Mouse (Mus musculus) hindbrain, embryonic 12.5 days (tissue): ENCODE results near the gene Dmtf1. TPM values are rescaled to one million over a fixed set of nuclear protein-coding genes. Genes with fewer than 3 reads are reported as not detected.
"Not testable (repeated sequence)": the region's sequence is repeated elsewhere in the genome, so short reads cannot be mapped to it uniquely, and the experiment has no call there.

Experiments
- ATAC-seq: fragments of 200-750 bp; cut with Nextera tagmentation; 2 replicates; pipeline ENCODE4 v1.8.0; 2017; ENCODE audit warnings: moderate TSS enrichment; ENCODE audit not compliant: low FRiP score
- H3K27ac ChIP-seq: fragments of 300-500 bp; sonication (generic); 2 replicates; pipeline ENCODE4 v1.5.1; 2016; ENCODE audit warnings: mild to moderate bottlenecking
- H3K27me3 ChIP-seq: fragments of 300-500 bp; sonication (generic); 2 replicates; pipeline ENCODE4 v1.6.1; 2016; ENCODE audit warnings: mild to moderate bottlenecking
- H3K36me3 ChIP-seq: fragments of 300-500 bp; sonication (generic); 2 replicates; pipeline ENCODE4 v1.6.1; 2016; ENCODE audit warnings: mild to moderate bottlenecking
- H3K4me1 ChIP-seq: fragments of 300-500 bp; sonication (generic); 2 replicates; pipeline ENCODE4 v1.6.1; 2016
- H3K4me2 ChIP-seq: fragments of 300-500 bp; sonication (generic); replicated peaks from 2 replicates; pipeline ENCODE4 v1.6.1; 2016; ENCODE audit warnings: mild to moderate bottlenecking
- H3K4me3 ChIP-seq: fragments of 300-500 bp; sonication (generic); 2 replicates; pipeline ENCODE4 v1.5.1; 2016; ENCODE audit warnings: mild to moderate bottlenecking
- H3K9ac ChIP-seq: fragments of 300-500 bp; sonication (generic); 2 replicates; pipeline ENCODE4 v1.6.1; 2016; ENCODE audit warnings: mild to moderate bottlenecking, moderate library complexity
- H3K9me3 ChIP-seq: fragments of 300-500 bp; sonication (generic); replicated peaks from 2 replicates; pipeline ENCODE4 v1.6.1; 2016; ENCODE audit warnings: mild to moderate bottlenecking
- WGBS: fragments of 180-500 bp; shearing (Covaris S2); methylation state at CpG from one replicate; pipeline ENCODE4 v1.1.7; 2016; 5-methylcytosine and 5-hydroxymethylcytosine counted together
- polyA plus RNA-seq: library from polyadenylated mRNA; unstranded; fragments of >200 nt; fragmentation: Nextera tagmentation; extraction: Ambion mirVana; gene quantifications from 2 replicates; pipeline ENCODE4 v1.2.1, GENCODE M21; 2016

The Dmtf1 gene
- 71.0 and 79.5 TPM in 2 replicates for polyA plus RNA-seq

DNA sequence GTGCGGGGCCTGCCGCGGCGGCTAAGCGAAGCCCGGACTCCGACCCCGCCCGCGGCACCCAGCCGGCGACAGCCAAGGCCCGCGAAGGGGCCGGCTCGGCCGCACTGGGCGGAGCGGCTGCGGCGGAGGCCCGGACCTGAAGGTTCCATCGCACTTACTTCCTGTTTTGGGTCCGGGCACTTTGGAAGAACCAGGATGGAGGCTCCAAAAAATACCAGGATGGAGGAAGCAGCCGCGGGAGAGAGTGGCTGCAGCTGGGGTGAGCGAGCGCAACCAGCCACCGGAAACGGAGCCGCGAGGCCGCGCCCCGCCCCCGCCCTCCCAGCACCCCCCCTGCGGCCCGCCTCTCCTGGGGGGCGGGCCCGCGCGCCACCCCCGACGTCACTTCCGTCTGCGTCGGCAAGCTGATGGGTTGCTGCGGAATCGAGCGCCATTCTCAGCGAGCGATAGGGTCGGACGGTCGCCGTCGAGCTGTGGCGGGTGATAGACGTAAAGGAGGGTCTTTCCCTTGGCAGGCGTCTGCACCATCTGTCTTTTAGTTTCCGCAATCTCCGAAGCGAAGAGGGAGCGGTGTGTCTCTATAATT lies at the start of gene Dmtf1:
Gene Dmtf1, minus strand, starts transcription at position 321 of the 586 bp plus-strand sequence.
- H3K36me3 ChIP-seq, result no peaks in the 10 kb centered on the region
- no peaks in the 10 kb centered on the region for H3K9me3 ChIP-seq
- H3K27ac ChIP-seq, result peak within 1 kb of the TSS; percentile 100
- H3K4me2 ChIP-seq, result peak within 1 kb of the TSS; percentile 76
- no peaks in the 10 kb centered on the region for H3K27me3 ChIP-seq
- ATAC-seq, result peak; percentile 97
- WGBS, result under 1% methylated on average over 55 of the region's 64 CpGs
- peaks cover 17% of the 10 kb centered on the region for H3K4me1 ChIP-seq
- H3K4me3 ChIP-seq, result peak within 1 kb of the TSS; percentile 97
- peak within 1 kb of the TSS; percentile 97 for H3K9ac ChIP-seq

DNA sequence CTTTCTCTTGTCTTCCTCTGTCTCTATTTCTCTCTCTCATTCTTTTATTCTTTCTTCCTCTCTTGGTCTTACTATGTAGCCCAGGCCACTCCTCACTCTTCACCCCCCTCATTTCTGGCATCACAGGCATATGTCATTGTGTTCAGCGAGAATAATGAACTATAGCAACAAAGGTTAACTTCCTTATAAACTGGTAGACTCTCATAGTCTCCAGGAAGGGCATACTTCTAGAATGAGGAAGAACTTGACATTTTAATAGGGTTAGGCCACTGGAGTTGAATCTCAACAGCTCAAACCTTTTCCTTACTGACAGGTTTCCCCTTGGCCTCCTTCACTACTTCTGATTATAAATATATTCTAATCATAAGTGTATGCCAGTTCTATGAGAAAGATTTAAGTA lies 24.9 kb upstream of the Dmtf1 start:
- WGBS, result 68% methylated on average over 1 of the region's 1 CpGs
- no peak overlapping the region for H3K4me3 ChIP-seq
- H3K4me2 ChIP-seq, result no peak overlapping the region
- H3K4me1 ChIP-seq, result no peaks in the 10 kb centered on the region
- ATAC-seq, result no peak
- H3K9me3 ChIP-seq, result no peaks in the 10 kb centered on the region
- no peaks in the 10 kb centered on the region for H3K36me3 ChIP-seq
- no peak overlapping the region for H3K9ac ChIP-seq
- no peak overlapping the region for H3K27ac ChIP-seq
- no peaks in the 10 kb centered on the region for H3K27me3 ChIP-seq

GRCm38 (mm10) chr5:9173295-9173694 lies 11.7 kb upstream of the Dmtf1 start:
- Histone ChIP-seq H3K4me3 (no peak overlapping the region), H3K27me3 (no peaks in the 10 kb centered on the region), H3K27ac (no peak overlapping the region), H3K36me3 (no peaks in the 10 kb centered on the region), H3K9ac (no peak overlapping the region), H3K4me2 (no peak overlapping the region), H3K9me3 (no peaks in the 10 kb centered on the region), H3K4me1 (no peaks in the 10 kb centered on the region)
- ATAC-seq, result no peak
- 88% methylated on average over 2 of the region's 2 CpGs for WGBS

DNA sequence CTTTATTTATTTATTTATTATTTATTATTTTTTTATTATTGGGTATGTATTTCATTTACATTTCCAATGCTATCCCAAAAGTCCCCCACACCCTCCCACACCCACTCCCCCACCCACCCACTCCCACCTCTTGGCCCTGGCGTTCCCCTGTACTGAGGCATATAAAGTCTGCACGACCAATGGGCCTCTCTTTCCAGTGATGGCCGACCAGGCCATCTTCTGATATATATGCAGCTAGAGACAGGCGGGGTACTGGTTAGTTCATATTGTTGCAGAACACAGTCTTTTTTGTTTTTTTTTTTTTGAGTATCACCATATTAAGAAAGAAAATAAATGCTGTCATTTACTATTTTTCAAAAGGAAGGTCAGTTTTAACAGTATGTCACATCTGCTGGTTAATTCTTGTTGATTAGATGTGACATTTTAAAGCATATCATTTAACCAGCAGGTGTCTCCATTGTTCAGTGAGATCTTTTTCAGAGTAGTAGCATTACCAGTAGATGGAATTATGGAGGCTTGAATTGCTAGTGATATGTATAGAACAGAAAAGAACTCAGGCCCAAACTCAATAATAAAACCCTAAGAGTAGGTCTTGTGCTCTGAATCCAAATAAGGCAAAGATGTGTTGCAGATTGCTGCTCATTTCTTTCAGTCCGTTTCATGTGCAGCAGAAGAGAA lies 7.9 kb upstream of the Dmtf1 start:
- H3K36me3 ChIP-seq, H3K4me2 ChIP-seq, H3K9me3 ChIP-seq, H3K27ac ChIP-seq, H3K9ac ChIP-seq, H3K27me3 ChIP-seq, ATAC-seq, H3K4me3 ChIP-seq, H3K4me1 ChIP-seq: not testable (repeated sequence)
- WGBS, result 81% methylated on average over 5 of the region's 5 CpGs

DNA sequence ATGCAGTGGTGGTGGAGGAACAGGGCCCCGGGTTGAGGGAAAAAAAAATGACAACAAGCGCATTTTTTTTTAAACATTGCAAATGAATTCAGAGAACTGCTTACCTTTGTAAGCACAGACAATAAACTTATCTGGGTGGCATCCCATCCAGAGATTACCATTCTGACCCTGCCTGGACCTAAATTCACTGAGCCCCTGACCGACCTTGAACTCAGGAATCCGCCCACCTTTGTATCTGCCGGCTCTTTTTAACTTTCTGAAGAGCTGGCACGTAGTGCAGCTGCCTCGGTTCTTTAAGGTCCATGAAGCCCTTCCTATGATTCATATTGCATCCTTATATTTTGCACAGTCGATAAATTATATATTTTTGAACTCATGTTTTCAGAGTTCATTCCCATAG lies 4.8 kb upstream of the Dmtf1 start:
- Histone ChIP-seq H3K4me1 (peaks cover 5% of the 10 kb centered on the region; the same call in 1 of the 2 replicates), H3K27ac (no peak overlapping the region), H3K27me3 (no peaks in the 10 kb centered on the region), H3K4me3 (no peak overlapping the region), H3K9ac (no peak overlapping the region), H3K36me3 (no peaks in the 10 kb centered on the region), H3K9me3 (no peaks in the 10 kb centered on the region), H3K4me2 (no peak overlapping the region)
- no peak for ATAC-seq
- WGBS, result 79% methylated on average over 8 of the region's 8 CpGs

- H3K27ac ChIP-seq, H3K27me3 ChIP-seq, ATAC-seq, H3K9ac ChIP-seq, H3K9me3 ChIP-seq, H3K36me3 ChIP-seq, H3K4me1 ChIP-seq, H3K4me3 ChIP-seq, H3K4me2 ChIP-seq: not testable (repeated sequence)
- 91% methylated on average over 10 of the region's 10 CpGs for WGBS
Measured at GRCm38 (mm10) chr5:9165151-9165550, 3.6 kb upstream of the Dmtf1 start.

- Histone ChIP-seq H3K4me2 (no peak overlapping the region), H3K27ac (no peak overlapping the region), H3K36me3 (no peaks in the 10 kb centered on the region), H3K27me3 (no peaks in the 10 kb centered on the region), H3K4me1 (peaks cover 7% of the 10 kb centered on the region; the same call in 1 of the 2 replicates), H3K9me3 (no peaks in the 10 kb centered on the region), H3K9ac (no peak overlapping the region), H3K4me3 (no peak overlapping the region)
- ATAC-seq, result no peak
- 94% methylated on average over 3 of the region's 3 CpGs for WGBS
Measured at GRCm38 (mm10) chr5:9163411-9163810, 1.8 kb upstream of the Dmtf1 start.

- peaks cover 12% of the 10 kb centered on the region for H3K4me1 ChIP-seq
- WGBS, result 18% methylated on average over 7 of the region's 7 CpGs
- no peaks in the 10 kb centered on the region for H3K27me3 ChIP-seq
- peak overlapping the region; percentile 97 for H3K4me3 ChIP-seq
- H3K4me2 ChIP-seq, result peak overlapping the region; percentile 76
- peak overlapping the region; percentile 100 for H3K27ac ChIP-seq
- H3K9me3 ChIP-seq, result no peaks in the 10 kb centered on the region
- H3K9ac ChIP-seq, result peak overlapping the region; percentile 74
- ATAC-seq, result peak; percentile 44
- H3K36me3 ChIP-seq, result no peaks in the 10 kb centered on the region
Measured at GRCm38 (mm10) chr5:9162088-9162487, 512 bp upstream of the Dmtf1 start.

GRCm38 (mm10) chr5:9160831-9161455 lies 633 bp downstream of the Dmtf1 start:
- Histone ChIP-seq H3K27ac (peak overlapping the region; percentile 100), H3K4me2 (peak overlapping the region; percentile 76), H3K9ac (peak overlapping the region; percentile 97), H3K9me3 (no peaks in the 10 kb centered on the region), H3K4me1 (peaks cover 17% of the 10 kb centered on the region), H3K27me3 (no peaks in the 10 kb centered on the region), H3K4me3 (peak overlapping the region; percentile 97), H3K36me3 (no peaks in the 10 kb centered on the region)
- under 1% methylated on average over 33 of the region's 55 CpGs for WGBS
- ATAC-seq, result peak; percentile 82

- Histone ChIP-seq H3K27ac (no peak overlapping the region), H3K4me1 (peaks cover 14% of the 10 kb centered on the region), H3K9ac (no peak overlapping the region), H3K9me3 (no peaks in the 10 kb centered on the region), H3K4me3 (no peak overlapping the region), H3K4me2 (no peak overlapping the region), H3K27me3 (no peaks in the 10 kb centered on the region), H3K36me3 (0 out of 2 replicates have a peak, but pooled peaks cover 4% of the 10 kb centered on the region)
- WGBS, result 85% methylated on average over 1 of the region's 1 CpGs
- no peak for ATAC-seq
Measured at GRCm38 (mm10) chr5:9157336-9157735, 4.2 kb downstream of the Dmtf1 start.

- Histone ChIP-seq H3K27me3 (no peaks in the 10 kb centered on the region), H3K4me1 (peaks cover 12% of the 10 kb centered on the region), H3K27ac (no peak overlapping the region), H3K9ac (no peak overlapping the region), H3K9me3 (no peaks in the 10 kb centered on the region), H3K4me3 (no peak overlapping the region), H3K36me3 (0 out of 2 replicates have a peak, but pooled peaks cover 4% of the 10 kb centered on the region), H3K4me2 (no peak overlapping the region)
- no peak for ATAC-seq
Measured at GRCm38 (mm10) chr5:9156746-9157145, 4.8 kb downstream of the Dmtf1 start.

DNA sequence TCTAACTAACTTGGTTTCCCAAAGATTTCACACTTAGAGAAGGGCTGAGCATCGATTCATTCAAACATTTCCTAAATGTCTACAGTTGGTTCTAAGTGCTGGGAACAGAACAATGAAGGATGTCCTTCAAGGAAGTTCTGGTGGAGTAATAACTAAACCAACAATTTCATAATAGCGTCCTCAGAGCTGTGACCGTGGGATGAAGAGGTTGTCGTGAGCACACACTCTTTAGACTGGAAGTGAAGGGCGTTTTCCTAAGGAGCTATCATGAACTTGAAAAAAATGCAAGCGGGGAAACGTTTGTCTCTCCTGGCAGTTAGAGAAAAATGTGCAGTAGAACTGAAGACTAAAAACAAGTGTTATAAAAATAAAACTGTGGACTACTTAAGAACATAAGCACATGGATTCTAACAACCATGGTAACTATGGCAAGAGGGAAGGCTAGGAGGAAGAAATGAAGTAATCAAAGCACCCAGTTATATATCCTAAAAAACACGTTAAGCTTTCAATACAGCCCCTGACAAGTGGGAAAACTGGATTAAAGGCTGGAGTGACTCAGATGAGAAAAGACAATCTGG lies 12.2 kb downstream of the Dmtf1 start:
- Histone ChIP-seq H3K4me2 (no peak overlapping the region), H3K4me1 (no peaks in the 10 kb centered on the region), H3K9me3 (no peaks in the 10 kb centered on the region), H3K9ac (no peak overlapping the region), H3K36me3 (peaks cover 36% of the 10 kb centered on the region), H3K27me3 (no peaks in the 10 kb centered on the region), H3K27ac (no peak overlapping the region), H3K4me3 (no peak overlapping the region)
- WGBS, result 95% methylated on average over 8 of the region's 8 CpGs
- no peak for ATAC-seq
